Mouse (Mus musculus) heart, embryonic 12.5 days (tissue): Measurements from ENCODE around the gene 4930402F06Rik. TPM values are rescaled to one million over a fixed set of nuclear protein-coding genes. Genes with fewer than 3 reads are reported as not detected.

Experiments used
- ATAC-seq: fragments of 200-750 bp; cut with Nextera tagmentation; 2 replicates; pipeline ENCODE4 v1.8.0; 2017; ENCODE audit warnings: moderate TSS enrichment, moderate library complexity; ENCODE audit not compliant: insufficient number of reproducible peaks, low FRiP score
- H3K27ac ChIP-seq: fragments of 300-500 bp; sonication (generic); 2 replicates; pipeline ENCODE4 v1.5.1; 2016; ENCODE audit warnings: mild to moderate bottlenecking, moderate library complexity; ENCODE audit not compliant: poor library complexity, severe bottlenecking
- H3K27me3 ChIP-seq: fragments of 300-500 bp; sonication (generic); replicated peaks from 2 replicates; pipeline ENCODE4 v1.6.1; 2016; ENCODE audit warnings: mild to moderate bottlenecking, moderate library complexity
- H3K36me3 ChIP-seq: fragments of 300-500 bp; sonication (generic); 2 replicates; pipeline ENCODE4 v1.6.1; 2016; ENCODE audit warnings: mild to moderate bottlenecking, moderate library complexity
- H3K4me1 ChIP-seq: fragments of 300-500 bp; sonication (generic); replicated peaks from 2 replicates; pipeline ENCODE4 v1.6.1; 2016; ENCODE audit warnings: mild to moderate bottlenecking
- H3K4me2 ChIP-seq: fragments of 300-500 bp; sonication (generic); 2 replicates; pipeline ENCODE4 v1.6.1; 2016; ENCODE audit warnings: mild to moderate bottlenecking, moderate library complexity
- H3K4me3 ChIP-seq: fragments of 300-500 bp; sonication (generic); 2 replicates; pipeline ENCODE4 v1.5.1; 2016; ENCODE audit warnings: mild to moderate bottlenecking
- H3K9ac ChIP-seq: fragments of 300-500 bp; sonication (generic); 2 replicates; pipeline ENCODE4 v1.6.1; 2016; ENCODE audit warnings: mild to moderate bottlenecking, moderate library complexity
- H3K9me3 ChIP-seq: fragments of 300-500 bp; sonication (generic); replicated peaks from 2 replicates; pipeline ENCODE4 v1.6.1; 2016; ENCODE audit warnings: mild to moderate bottlenecking, moderate library complexity
- WGBS: fragments of 180-500 bp; shearing (Covaris S2); methylation state at CpG from one replicate; pipeline ENCODE4 v1.1.7; 2016; 5-methylcytosine and 5-hydroxymethylcytosine counted together
- polyA plus RNA-seq: library from polyadenylated mRNA; unstranded; fragments of >200 nt; fragmentation: Nextera tagmentation; extraction: Ambion mirVana; gene quantifications from 2 replicates; pipeline ENCODE4 v1.2.1, GENCODE M21; 2016

4930402F06Rik gene
- polyA plus RNA-seq, 1 experiment from 2014 or later = not detected

DNA sequence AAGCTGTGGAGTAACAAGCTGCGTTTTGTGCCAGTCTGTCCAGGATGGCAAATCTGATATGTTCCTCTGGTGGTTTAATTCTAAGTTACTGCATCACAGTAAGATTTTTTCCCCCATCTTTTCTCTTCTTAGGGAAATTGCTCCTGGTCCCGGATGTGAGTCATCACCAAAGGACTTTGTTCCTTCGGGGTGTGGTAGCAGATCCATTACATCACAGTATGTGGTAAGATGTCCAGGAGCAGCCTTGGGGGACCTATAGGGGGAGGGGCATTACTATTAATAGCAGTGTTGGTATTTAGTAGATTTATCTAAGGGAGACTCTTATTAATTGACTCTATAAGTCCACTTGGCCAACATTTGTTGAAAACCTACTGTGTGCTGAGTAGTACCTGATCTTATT, 54.4 kb downstream of the 4930402F06Rik start:
- no peak overlapping the region for H3K9ac ChIP-seq
- H3K27ac ChIP-seq = no peak overlapping the region
- H3K9me3 ChIP-seq = no peaks in the 10 kb centered on the region
- no peaks in the 10 kb centered on the region for H3K4me1 ChIP-seq
- 63% methylated on average over 3 of the region's 3 CpGs for WGBS
- H3K4me2 ChIP-seq = no peak overlapping the region
- no peaks in the 10 kb centered on the region for H3K27me3 ChIP-seq
- H3K4me3 ChIP-seq = no peak overlapping the region
- no peak for ATAC-seq
- H3K36me3 ChIP-seq = no peaks in the 10 kb centered on the region

DNA sequence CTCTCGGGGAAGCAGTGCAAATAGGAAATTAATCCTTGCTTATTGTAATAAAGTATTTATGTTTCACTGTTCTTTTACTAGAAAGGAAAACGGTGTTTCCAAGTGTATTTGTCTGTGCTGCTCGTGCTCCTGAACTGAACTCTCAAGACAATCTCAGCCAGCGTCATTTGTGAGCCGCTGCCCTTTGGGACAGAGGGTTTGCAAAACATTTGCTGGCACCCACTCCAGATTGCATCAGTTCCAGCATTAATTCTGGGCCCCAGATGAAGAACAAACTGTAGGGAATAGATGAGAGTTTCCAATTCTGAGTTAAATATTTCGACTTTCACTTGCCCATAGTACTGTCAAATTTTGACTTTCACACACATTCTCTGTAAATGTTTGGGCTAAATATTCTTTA, 58.3 kb downstream of the 4930402F06Rik start:
- WGBS = 82% methylated on average over 6 of the region's 6 CpGs
- Histone ChIP-seq H3K27ac (no peak overlapping the region), H3K36me3 (no peaks in the 10 kb centered on the region), H3K4me1 (peaks cover 16% of the 10 kb centered on the region), H3K9ac (no peak overlapping the region), H3K4me3 (no peak overlapping the region), H3K4me2 (no peak overlapping the region), H3K27me3 (no peaks in the 10 kb centered on the region), H3K9me3 (no peaks in the 10 kb centered on the region)
- no peak for ATAC-seq

DNA sequence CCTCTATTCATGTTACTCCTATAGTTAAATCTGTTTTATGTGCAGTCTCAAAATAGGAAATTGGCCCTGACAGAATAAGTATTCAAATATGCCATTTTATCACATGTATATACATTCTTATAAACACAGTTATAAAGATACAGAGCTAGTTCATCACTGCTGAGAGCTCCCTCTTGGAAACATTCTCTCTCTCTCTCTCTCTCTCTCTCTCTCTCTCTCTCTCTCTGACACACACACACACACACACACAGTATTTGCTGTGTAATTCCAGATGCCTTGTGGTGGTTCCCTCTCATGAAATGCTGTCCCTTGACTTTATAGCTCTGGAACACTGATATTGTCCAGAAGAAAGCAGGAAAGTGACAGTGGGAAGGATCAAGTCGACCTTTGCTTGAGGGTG, 58.9 kb downstream of the 4930402F06Rik start:
- Histone ChIP-seq H3K27me3 (no peaks in the 10 kb centered on the region), H3K4me1 (peaks cover 16% of the 10 kb centered on the region), H3K4me2 (no peak overlapping the region), H3K27ac (no peak overlapping the region), H3K4me3 (no peak overlapping the region), H3K9ac (no peak overlapping the region), H3K36me3 (no peaks in the 10 kb centered on the region), H3K9me3 (no peaks in the 10 kb centered on the region)
- 74% methylated on average over 1 of the region's 1 CpGs for WGBS
- ATAC-seq = no peak

DNA sequence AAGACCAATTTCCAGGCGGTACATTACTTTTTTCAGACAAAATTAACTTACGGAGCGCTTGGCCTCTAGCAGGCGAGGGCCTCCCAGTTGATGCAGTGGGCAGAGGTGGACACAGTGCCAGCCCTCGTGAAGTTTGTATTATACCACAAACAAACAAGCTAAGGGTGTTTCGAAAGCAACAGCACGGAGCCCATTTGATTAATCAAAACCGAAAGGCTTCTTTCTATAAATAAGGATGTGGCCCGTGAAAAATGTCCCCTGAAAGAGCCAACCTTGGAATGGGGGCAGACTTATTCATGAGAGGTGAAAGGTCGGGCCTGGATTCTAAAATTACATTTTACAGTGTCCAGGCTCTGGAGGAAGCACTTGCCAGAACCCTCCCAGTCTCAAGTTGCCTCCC, 59.6 kb downstream of the 4930402F06Rik start:
- H3K27me3 ChIP-seq = no peaks in the 10 kb centered on the region
- H3K9ac ChIP-seq = peak overlapping the region; percentile 68; the same call in 1 of the 2 replicates
- H3K4me3 ChIP-seq = peak overlapping the region; percentile 78
- peak overlapping the region; percentile 65 for H3K27ac ChIP-seq
- WGBS = 52% methylated on average over 10 of the region's 10 CpGs
- no peaks in the 10 kb centered on the region for H3K9me3 ChIP-seq
- H3K4me2 ChIP-seq = peak overlapping the region; percentile 96
- ATAC-seq = no peak
- peaks cover 16% of the 10 kb centered on the region for H3K4me1 ChIP-seq
- no peaks in the 10 kb centered on the region for H3K36me3 ChIP-seq

DNA sequence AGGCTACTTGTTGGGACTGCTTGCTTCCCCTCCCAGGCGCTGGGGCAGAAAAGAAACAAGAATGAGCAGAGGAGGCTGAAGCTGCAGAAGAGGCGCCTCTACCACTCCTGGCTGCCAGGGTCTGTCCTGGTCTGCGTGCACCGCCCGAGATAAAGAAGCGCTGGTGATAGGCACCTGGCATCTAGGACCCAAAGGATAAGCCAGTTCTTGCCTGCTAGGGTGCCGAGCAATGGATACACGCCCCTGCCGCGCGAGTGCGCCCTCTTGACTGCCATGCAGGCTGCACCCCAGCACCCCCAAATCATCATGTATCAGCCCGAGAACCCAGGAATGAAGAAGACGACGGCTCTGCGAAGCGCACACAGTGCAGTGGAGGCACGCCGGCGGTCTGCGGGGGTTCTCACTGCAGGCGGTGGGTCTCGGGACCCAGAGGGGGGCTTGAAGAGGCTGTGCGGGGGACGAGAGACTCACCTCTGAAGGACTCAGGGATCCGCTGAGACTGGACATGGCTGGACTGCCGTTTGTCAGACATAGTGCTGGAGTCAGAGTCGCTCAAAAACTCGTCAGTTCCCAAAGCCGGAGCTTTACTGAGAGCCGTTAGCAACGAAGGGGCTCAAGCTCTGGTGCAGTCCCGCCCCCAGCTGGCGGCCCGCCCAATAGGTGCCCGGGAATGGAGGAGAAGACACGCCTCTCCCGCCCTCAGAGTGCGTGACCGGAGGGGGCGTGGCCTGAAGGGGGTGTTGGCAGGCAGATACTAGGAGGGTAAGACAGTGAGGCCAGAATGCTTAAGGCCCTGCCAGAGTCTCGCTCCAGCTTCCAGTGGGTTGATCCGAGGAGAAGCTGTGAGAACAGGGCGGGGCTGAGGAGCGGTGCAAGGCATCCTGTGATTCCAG, 60.3 kb downstream of the 4930402F06Rik start, which contains the start of gene Stom:
Gene Stom (minus strand): TSS at position 589 of the 893 bp plus-strand sequence.
- Histone ChIP-seq H3K9ac (peak within 1 kb of the TSS; percentile 83), H3K4me2 (peak within 1 kb of the TSS; percentile 96), H3K27ac (peak within 1 kb of the TSS; percentile 90), H3K27me3 (no peaks in the 10 kb centered on the region), H3K9me3 (no peaks in the 10 kb centered on the region), H3K36me3 (no peaks in the 10 kb centered on the region), H3K4me1 (peaks cover 16% of the 10 kb centered on the region), H3K4me3 (peak within 1 kb of the TSS; percentile 78)
- ATAC-seq = peak; percentile 98
- 0% methylated on average over 45 of the region's 45 CpGs for WGBS

DNA sequence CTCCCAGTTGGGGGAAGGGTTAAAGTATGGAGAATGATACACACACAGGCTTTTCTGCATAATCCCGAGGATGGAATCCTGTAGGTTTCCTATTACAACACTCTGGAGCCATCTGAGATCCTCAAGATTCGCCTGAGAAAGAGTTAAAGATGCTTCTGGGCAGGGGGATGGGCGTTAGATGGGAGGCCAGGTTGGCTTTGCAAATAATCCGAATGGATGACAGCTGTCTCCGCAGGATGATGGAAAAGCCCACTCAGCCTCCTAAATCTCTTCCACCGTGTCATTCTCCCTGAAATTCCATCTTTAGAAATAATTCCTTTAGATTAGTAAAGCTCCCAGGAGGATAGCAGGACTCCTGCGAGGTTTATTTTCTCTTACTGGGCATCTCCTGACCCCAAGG, 61.4 kb downstream of the 4930402F06Rik start:
- H3K9me3 ChIP-seq = no peaks in the 10 kb centered on the region
- 14% methylated on average over 7 of the region's 7 CpGs for WGBS
- no peaks in the 10 kb centered on the region for H3K36me3 ChIP-seq
- peaks cover 16% of the 10 kb centered on the region for H3K4me1 ChIP-seq
- peak overlapping the region; percentile 96 for H3K4me2 ChIP-seq
- H3K27ac ChIP-seq = 0 out of 2 replicates have a peak overlapping the region, but pooled peaks have one; percentile 90
- ATAC-seq = no peak
- peak overlapping the region; percentile 83 for H3K9ac ChIP-seq
- no peaks in the 10 kb centered on the region for H3K27me3 ChIP-seq
- peak overlapping the region; percentile 78 for H3K4me3 ChIP-seq

DNA sequence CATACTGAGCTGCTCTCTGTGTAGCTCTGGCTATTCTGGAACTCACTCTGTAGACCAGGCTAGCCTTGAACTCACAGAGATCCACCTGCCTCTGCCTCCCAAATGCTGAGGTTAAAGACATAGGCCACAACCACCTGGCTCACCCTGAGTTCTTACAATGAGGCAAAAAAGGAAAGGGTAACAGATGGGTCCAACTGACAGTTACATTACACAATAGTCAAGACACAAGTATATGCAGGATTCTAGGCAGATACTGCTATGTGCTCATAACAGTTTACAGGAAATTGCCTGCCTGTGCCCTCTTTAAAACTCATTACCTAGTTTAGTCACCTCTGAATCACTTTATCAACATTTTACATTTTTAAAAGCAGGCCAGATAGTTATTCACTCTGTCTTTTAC, 63.3 kb downstream of the 4930402F06Rik start:
- Histone ChIP-seq H3K36me3 (no peaks in the 10 kb centered on the region), H3K27ac (no peak overlapping the region), H3K4me2 (no peak overlapping the region), H3K27me3 (no peaks in the 10 kb centered on the region), H3K4me1 (peaks cover 16% of the 10 kb centered on the region), H3K9me3 (no peaks in the 10 kb centered on the region), H3K4me3 (no peak overlapping the region), H3K9ac (no peak overlapping the region)
- no peak for ATAC-seq

DNA sequence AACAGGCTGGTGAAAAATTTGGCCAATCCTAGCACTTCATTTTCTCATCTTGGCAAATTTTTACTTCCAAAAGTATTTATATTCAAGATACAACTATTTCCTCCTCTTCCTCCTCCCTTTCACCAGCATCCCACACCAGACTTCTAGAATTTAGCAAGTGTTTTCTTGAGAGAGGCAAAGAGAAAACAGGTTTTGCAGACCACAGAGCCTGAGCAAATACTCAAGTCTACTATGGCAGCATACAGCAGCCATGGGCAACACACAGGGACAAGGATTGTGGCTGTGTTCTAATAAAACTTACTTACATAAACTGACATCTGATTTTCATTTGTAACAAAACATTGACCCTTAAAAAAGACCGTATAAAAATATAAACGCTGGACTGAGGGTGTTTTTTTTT, 65.8 kb downstream of the 4930402F06Rik start:
- Histone ChIP-seq H3K9ac (no peak overlapping the region), H3K27ac (no peak overlapping the region), H3K27me3 (no peaks in the 10 kb centered on the region), H3K4me1 (peaks cover 12% of the 10 kb centered on the region), H3K4me2 (no peak overlapping the region), H3K4me3 (no peak overlapping the region), H3K9me3 (no peaks in the 10 kb centered on the region), H3K36me3 (no peaks in the 10 kb centered on the region)
- 64% methylated on average over 2 of the region's 2 CpGs for WGBS
- ATAC-seq = no peak

DNA sequence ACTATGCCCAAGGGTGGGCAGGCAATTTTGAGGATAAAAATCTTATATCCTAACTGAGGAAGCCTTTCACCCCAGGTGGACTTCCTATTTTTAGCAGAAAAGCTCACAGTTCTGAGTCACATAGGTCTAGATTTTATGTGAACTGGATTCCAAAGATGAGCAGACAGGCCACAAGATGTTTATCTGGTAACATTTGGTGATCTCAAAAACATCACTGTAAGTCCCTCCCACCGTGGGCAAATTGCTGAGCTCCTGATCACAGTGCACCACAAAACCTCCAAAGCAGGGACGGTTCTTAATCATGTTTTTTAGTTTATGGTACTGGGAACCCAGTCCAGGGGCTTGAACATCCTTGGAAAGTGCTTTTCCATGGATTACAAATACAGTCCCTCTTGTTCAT, 67.9 kb downstream of the 4930402F06Rik start:
- H3K27me3 ChIP-seq = no peaks in the 10 kb centered on the region
- H3K9ac ChIP-seq = no peak overlapping the region
- ATAC-seq = no peak
- H3K4me1 ChIP-seq = 0 out of 2 replicates have a peak, but pooled peaks cover 4% of the 10 kb centered on the region
- H3K36me3 ChIP-seq = no peaks in the 10 kb centered on the region
- H3K4me3 ChIP-seq = no peak overlapping the region
- H3K27ac ChIP-seq = no peak overlapping the region
- no peak overlapping the region for H3K4me2 ChIP-seq
- WGBS = 91% methylated on average over 2 of the region's 2 CpGs
- no peaks in the 10 kb centered on the region for H3K9me3 ChIP-seq

DNA sequence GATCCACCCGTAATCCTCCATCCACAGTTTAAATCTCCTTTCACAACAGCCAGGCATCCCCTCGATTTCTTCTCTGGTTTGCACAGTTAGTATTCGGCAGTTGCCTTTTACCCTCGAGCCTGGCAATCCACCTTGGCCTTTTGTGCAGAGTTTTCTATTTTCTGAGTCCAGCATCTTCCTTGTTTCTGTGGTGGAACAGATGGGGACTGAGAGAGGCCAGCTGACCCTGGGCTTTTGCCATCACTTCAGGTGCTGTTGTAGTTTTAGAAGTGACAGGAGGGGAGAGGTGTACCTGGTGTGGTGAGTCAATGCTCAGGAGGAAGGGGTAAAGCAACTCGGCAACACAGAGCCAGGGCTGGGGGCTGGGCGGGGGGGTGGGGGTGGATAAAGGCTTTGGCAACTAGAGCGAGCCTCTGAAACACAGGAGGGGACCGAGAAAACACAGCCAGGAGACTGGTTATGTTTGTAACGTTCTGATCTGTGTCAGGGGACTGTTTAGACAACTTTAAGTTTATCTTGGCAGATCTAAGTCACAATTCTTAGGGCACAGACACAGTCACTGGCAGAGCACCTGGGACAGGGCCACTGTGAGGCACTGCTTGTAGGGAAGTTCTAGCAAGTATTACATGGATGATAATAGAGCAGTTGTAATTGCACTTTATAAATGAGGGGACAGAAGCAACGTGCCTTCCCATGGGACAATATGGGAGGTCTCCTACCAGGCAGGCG, 68.7 kb downstream of the 4930402F06Rik start:
- Histone ChIP-seq H3K9me3 (no peaks in the 10 kb centered on the region), H3K36me3 (no peaks in the 10 kb centered on the region), H3K4me2 (no peak overlapping the region), H3K9ac (no peak overlapping the region), H3K27me3 (no peaks in the 10 kb centered on the region), H3K4me1 (peaks cover 9% of the 10 kb centered on the region), H3K27ac (no peak overlapping the region), H3K4me3 (no peak overlapping the region)
- ATAC-seq = no peak
- WGBS = 48% methylated on average over 11 of the region's 11 CpGs

DNA sequence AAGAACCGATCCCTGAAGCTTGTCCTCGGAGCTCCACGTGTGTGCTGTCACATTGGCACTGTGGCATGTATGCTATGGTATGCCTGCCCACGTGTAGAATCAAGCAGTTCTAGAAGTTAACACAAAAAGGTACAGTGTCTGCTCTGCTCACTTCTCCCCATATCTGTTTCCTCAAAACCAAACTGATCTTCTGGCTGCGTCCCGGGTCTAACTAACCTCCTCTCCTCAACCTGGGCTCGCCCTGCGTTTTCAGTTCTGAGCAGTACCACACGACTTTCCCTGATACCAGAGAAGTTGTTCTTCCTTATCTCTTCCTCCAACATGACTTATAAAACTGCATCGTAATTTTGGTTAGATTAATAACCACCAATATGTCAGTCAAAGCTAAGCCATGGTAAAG, 69.4 kb downstream of the 4930402F06Rik start:
- H3K9me3 ChIP-seq = no peaks in the 10 kb centered on the region
- ATAC-seq = no peak

More for the DNA sequence above, 69.4 kb downstream of the 4930402F06Rik start:
- Histone ChIP-seq H3K4me3 (no peak overlapping the region), H3K27me3 (no peaks in the 10 kb centered on the region), H3K9ac (no peak overlapping the region), H3K27ac (no peak overlapping the region), H3K4me2 (no peak overlapping the region), H3K36me3 (no peaks in the 10 kb centered on the region), H3K4me1 (peaks cover 15% of the 10 kb centered on the region)
- WGBS = 50% methylated on average over 10 of the region's 10 CpGs
